In the genomic region with DNA sequence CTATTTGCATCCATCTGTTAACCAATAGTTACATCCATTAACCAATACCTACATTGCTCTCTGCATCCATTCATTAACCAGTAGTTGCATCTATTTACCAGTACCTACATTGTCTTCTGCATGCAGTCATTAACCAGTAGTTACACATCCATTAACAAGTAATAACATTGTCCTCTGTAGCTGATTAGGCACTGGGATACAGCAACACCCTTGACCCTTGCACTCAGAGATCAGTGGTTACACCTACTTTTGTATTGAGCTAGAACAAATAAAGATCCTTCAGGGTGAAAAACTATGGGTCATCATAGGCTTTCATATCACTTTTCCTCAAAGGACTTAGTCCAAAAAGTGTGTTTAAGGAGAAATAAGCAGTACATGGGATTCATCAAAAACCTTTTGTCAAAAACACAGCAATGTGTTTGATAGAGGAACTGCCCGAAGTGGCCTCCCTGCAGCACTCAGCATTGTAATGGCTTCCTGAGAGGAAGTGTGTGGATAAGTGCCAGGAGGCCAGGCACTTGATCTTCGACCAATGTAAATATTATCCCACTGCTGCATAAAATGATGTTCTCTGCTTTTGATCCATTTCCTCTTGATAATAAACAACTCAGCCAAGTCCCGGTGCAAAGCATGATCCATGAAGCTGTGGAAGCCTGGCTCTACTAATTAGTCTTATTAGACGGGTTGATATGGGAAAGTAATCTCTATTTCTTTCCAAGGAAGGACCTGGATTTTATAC, we compare ENCODE assay signal across 8 mouse cellular contexts.
A peak's percentile ranks its signal among the peaks of the same experiment; 100 is the strongest.
DNase-seq lines count a peak whose midpoint lies in the region; ATAC-seq lines count a peak whose summit lies in the region.

No protein-coding gene starts in this region.

- intact Hi-C loops in left cerebral cortex, postnatal 36 days (cut with DNase I) = no loop called here

- no peak overlapping the region for H3K27ac ChIP-seq in intestine, embryonic 14.5 days (ENCODE audit: low read depth)
- H3K27ac ChIP-seq in intestine, embryonic 15.5 days = no peak overlapping the region
- no peak overlapping the region for H3K27ac ChIP-seq in neural tube, embryonic 15.5 days (replicated peaks)

- H3K9me3 ChIP-seq in intestine, embryonic 14.5 days (ENCODE audit: control insufficient read depth, low read length) = no peaks in the 10 kb centered on the region
- H3K9me3 ChIP-seq in intestine, embryonic 15.5 days = no peaks in the 10 kb centered on the region
- H3K9me3 ChIP-seq in neural tube, embryonic 15.5 days (replicated peaks) = no peaks in the 10 kb centered on the region

- no peaks in the 10 kb centered on the region for H3K27me3 ChIP-seq in intestine, embryonic 14.5 days (replicated peaks; ENCODE audit: control insufficient read depth, insufficient read depth, low read length)
- no peaks in the 10 kb centered on the region for H3K27me3 ChIP-seq in intestine, embryonic 15.5 days (replicated peaks)
- H3K27me3 ChIP-seq in neural tube, embryonic 15.5 days (replicated peaks) = no peaks in the 10 kb centered on the region

- peak; percentile 56 for DNase-seq in intestine, embryonic 14.5 days (ENCODE audit: low spot score)
- peak; percentile 69 for DNase-seq in heart, adult 8-10 months (ENCODE audit: low spot score)
- DNase-seq in kidney, adult 8-10 months = peak; percentile 30 to 31
- peak; percentile 73 for DNase-seq in lung, postnatal 14 days
- DNase-seq in left cerebral cortex, postnatal 36 days (ENCODE audit: low spot score in 2 of 2) = no peak

- 25% methylated on average over 4 of the region's 4 CpGs for WGBS in intestine, embryonic 14.5 days
- WGBS in intestine, embryonic 15.5 days = 28% methylated on average over 4 of the region's 4 CpGs
- WGBS in neural tube, embryonic 15.5 days = 68% methylated on average over 4 of the region's 4 CpGs

- H3K4me2 ChIP-seq in intestine, embryonic 14.5 days (ENCODE audit: low read length) = no peak overlapping the region
- no peak overlapping the region for H3K4me2 ChIP-seq in intestine, embryonic 15.5 days (replicated peaks)
- H3K4me2 ChIP-seq in neural tube, embryonic 15.5 days = no peak overlapping the region

- ATAC-seq in intestine, embryonic 14.5 days (replicated peaks; ENCODE audit: low FRiP score, low TSS enrichment, low read depth) = peak; percentile 43; the same call in 1 of the 2 replicates
- ATAC-seq in intestine, embryonic 15.5 days = no peak
- no peak for ATAC-seq in erythroid progenitor cell, adult 5-6 weeks (replicated peaks; ENCODE audit: low FRiP score, poor library complexity, severe bottlenecking)
- ATAC-seq in neural tube, embryonic 15.5 days (ENCODE audit: low FRiP score) = no peak

- H3K9ac ChIP-seq in intestine, embryonic 14.5 days (ENCODE audit: low read length) = no peak overlapping the region
- no peak overlapping the region for H3K9ac ChIP-seq in intestine, embryonic 15.5 days
- no peak overlapping the region for H3K9ac ChIP-seq in neural tube, embryonic 15.5 days (replicated peaks)

- H3K4me1 ChIP-seq in intestine, embryonic 14.5 days (replicated peaks; ENCODE audit: control insufficient read depth, insufficient read depth, low read length) = peaks cover 11% of the 10 kb centered on the region; the same call in 1 of the 2 replicates
- H3K4me1 ChIP-seq in intestine, embryonic 15.5 days (replicated peaks) = no peaks in the 10 kb centered on the region
- no peaks in the 10 kb centered on the region for H3K4me1 ChIP-seq in neural tube, embryonic 15.5 days

- no peak overlapping the region for H3K4me3 ChIP-seq in intestine, embryonic 14.5 days (ENCODE audit: low read depth, low read length)
- H3K4me3 ChIP-seq in intestine, embryonic 15.5 days (replicated peaks) = no peak overlapping the region
- no peak overlapping the region for H3K4me3 ChIP-seq in neural tube, embryonic 15.5 days (replicated peaks)

- no peaks in the 10 kb centered on the region for H3K36me3 ChIP-seq in intestine, embryonic 14.5 days (ENCODE audit: control insufficient read depth, insufficient read depth, low read length)
- H3K36me3 ChIP-seq in intestine, embryonic 15.5 days = no peaks in the 10 kb centered on the region
- H3K36me3 ChIP-seq in neural tube, embryonic 15.5 days = no peaks in the 10 kb centered on the region

Comparison
In these comparisons a context has a peak if more than half of its experiments do, and no peak if none do; other contexts are left out.
1. DNase-seq: peak in intestine, embryonic 14.5 days (single experiment), heart, adult 8-10 months (single experiment), kidney, adult 8-10 months (2 of 2) and lung, postnatal 14 days (single experiment); none in left cerebral cortex, postnatal 36 days (0 of 2).